Mouse (Mus musculus) limb, embryonic 11.5 days (tissue): ENCODE data around the gene Sphk1. TPM values are rescaled to one million over a fixed set of nuclear protein-coding genes. Genes with fewer than 3 reads are reported as not detected.

Experiments
- ATAC-seq: fragments of 200-750 bp; cut with Nextera tagmentation; 2 replicates; pipeline ENCODE4 v1.8.0; 2017; ENCODE audit warnings: low read depth; ENCODE audit not compliant: insufficient number of reproducible peaks, low FRiP score, low TSS enrichment
- DNase-seq: peaks from one replicate; pipeline ENCODE4 v3.0.0-alpha.2; 2015; ENCODE audit warnings: low spot score
- H3K27ac ChIP-seq: fragments of 300-500 bp; sonication (generic); replicated peaks from 2 replicates; pipeline ENCODE4 v1.5.1; 2014; ENCODE audit warnings: low read depth, mild to moderate bottlenecking, low read length
- H3K27me3 ChIP-seq: fragments of 300-500 bp; sonication (generic); 2 replicates; pipeline ENCODE4 v1.6.1; 2014; ENCODE audit warnings: mild to moderate bottlenecking, low read length, mixed read lengths; ENCODE audit not compliant: control insufficient read depth, insufficient read depth
- H3K36me3 ChIP-seq: fragments of 300-500 bp; sonication (generic); 2 replicates; pipeline ENCODE4 v1.6.1; 2014; ENCODE audit warnings: mild to moderate bottlenecking, low read length, moderate library complexity, mixed read lengths; ENCODE audit not compliant: control insufficient read depth, insufficient read depth
- H3K4me1 ChIP-seq: fragments of 300-500 bp; sonication (generic); 2 replicates; pipeline ENCODE4 v1.6.1; 2014; ENCODE audit warnings: low read length, mixed read lengths; ENCODE audit not compliant: control insufficient read depth, insufficient read depth
- H3K4me2 ChIP-seq: fragments of 300-500 bp; sonication (generic); 2 replicates; pipeline ENCODE4 v1.6.1; 2014; ENCODE audit warnings: low read depth, mild to moderate bottlenecking, moderate library complexity; ENCODE audit not compliant: severe bottlenecking
- H3K4me3 ChIP-seq: fragments of 300-500 bp; sonication (generic); 2 replicates; pipeline ENCODE4 v1.5.1; 2014; ENCODE audit warnings: low read depth, low read length
- H3K9ac ChIP-seq: fragments of 300-500 bp; sonication (generic); 2 replicates; pipeline ENCODE4 v1.6.1; 2014; ENCODE audit warnings: mild to moderate bottlenecking, low read length
- H3K9me3 ChIP-seq: fragments of 300-500 bp; sonication (generic); 2 replicates; pipeline ENCODE4 v1.6.1; 2016; ENCODE audit warnings: low read length; ENCODE audit not compliant: control insufficient read depth
- WGBS: fragments of 180-500 bp; shearing (Covaris S2); extraction: QIAGEN DNeasy Blood & Tissue Kit; methylation state at CpG from one replicate; pipeline ENCODE4 v1.1.7; 2014; 5-methylcytosine and 5-hydroxymethylcytosine counted together
- polyA plus RNA-seq: library from polyadenylated mRNA; unstranded; fragments of >200 nt; fragmentation: Nextera tagmentation; extraction: Ambion mirVana; gene quantifications from 2 replicates; pipeline ENCODE4 v1.2.1, GENCODE M21; 2014

Gene Sphk1
- polyA plus RNA-seq: 1.3 and 1.9 TPM in 2 replicates

GRCm38 (mm10) chr11:116530187-116531147 lies at the start of gene Sphk1:
Gene Sphk1, plus strand, starts transcription at chr11:116530925.
- H3K36me3 ChIP-seq: no peaks in the 10 kb centered on the region
- H3K4me1 ChIP-seq: peaks cover 28% of the 10 kb centered on the region
- 0 out of 2 replicates have a peak within 1 kb of the TSS, but pooled peaks have one; percentile 17 for H3K9ac ChIP-seq
- H3K4me2 ChIP-seq: peak within 1 kb of the TSS; percentile 75
- H3K27me3 ChIP-seq: peaks cover 49% of the 10 kb centered on the region
- H3K9me3 ChIP-seq: no peaks in the 10 kb centered on the region
- H3K27ac ChIP-seq: no peak within 1 kb of the TSS
- DNase-seq (peak; percentile 56), ATAC-seq (no peak)
- 37% methylated on average over 11 of the region's 11 CpGs for WGBS
- peak within 1 kb of the TSS; percentile 41 for H3K4me3 ChIP-seq

GRCm38 (mm10) chr11:116480975-116481374 lies 49.8 kb upstream of the Sphk1 start:
- Histone ChIP-seq H3K4me1 (no peaks in the 10 kb centered on the region), H3K4me2 (no peak overlapping the region), H3K27me3 (no peaks in the 10 kb centered on the region), H3K9ac (no peak overlapping the region), H3K36me3 (peaks cover 46% of the 10 kb centered on the region), H3K9me3 (no peaks in the 10 kb centered on the region), H3K4me3 (no peak overlapping the region), H3K27ac (no peak overlapping the region)
- WGBS: 97% methylated on average over 8 of the region's 8 CpGs
- DNase-seq (no peak), ATAC-seq (no peak)

GRCm38 (mm10) chr11:116481776-116482175 lies 48.9 kb upstream of the Sphk1 start:
- no peaks in the 10 kb centered on the region for H3K9me3 ChIP-seq
- no peak for DNase-seq
- ATAC-seq: no peak
- H3K4me1 ChIP-seq: no peaks in the 10 kb centered on the region
- no peaks in the 10 kb centered on the region for H3K27me3 ChIP-seq
- H3K9ac ChIP-seq: no peak overlapping the region
- H3K4me3 ChIP-seq: no peak overlapping the region
- H3K36me3 ChIP-seq: peaks cover 43% of the 10 kb centered on the region
- 89% methylated on average over 7 of the region's 7 CpGs for WGBS
- H3K27ac ChIP-seq: no peak overlapping the region
- no peak overlapping the region for H3K4me2 ChIP-seq

- Histone ChIP-seq H3K27ac (no peak overlapping the region), H3K4me1 (no peaks in the 10 kb centered on the region), H3K27me3 (no peaks in the 10 kb centered on the region), H3K9ac (no peak overlapping the region), H3K4me2 (no peak overlapping the region), H3K9me3 (no peaks in the 10 kb centered on the region), H3K4me3 (no peak overlapping the region), H3K36me3 (peaks cover 34% of the 10 kb centered on the region)
- DNase-seq (no peak), ATAC-seq (no peak)
- WGBS: 91% methylated on average over 8 of the region's 8 CpGs
Observed at GRCm38 (mm10) chr11:116484261-116484660, 46.5 kb upstream of the Sphk1 start.

GRCm38 (mm10) chr11:116488207-116488606 lies 42.5 kb upstream of the Sphk1 start:
- Histone ChIP-seq H3K27me3 (no peaks in the 10 kb centered on the region), H3K4me3 (no peak overlapping the region), H3K4me1 (no peaks in the 10 kb centered on the region), H3K4me2 (no peak overlapping the region), H3K9ac (no peak overlapping the region), H3K36me3 (peaks cover 14% of the 10 kb centered on the region; the same call in 1 of the 2 replicates), H3K9me3 (no peaks in the 10 kb centered on the region), H3K27ac (no peak overlapping the region)
- DNase-seq (no peak), ATAC-seq (no peak)

GRCm38 (mm10) chr11:116488693-116489375 lies 41.9 kb upstream of the Sphk1 start:
- no peak overlapping the region for H3K27ac ChIP-seq

GRCm38 (mm10) chr11:116489771-116490231 lies 40.9 kb upstream of the Sphk1 start:
- under 1% methylated on average over 38 of the region's 39 CpGs for WGBS
- peak overlapping the region; percentile 61 for H3K27ac ChIP-seq
- H3K36me3 ChIP-seq: peaks cover 9% of the 10 kb centered on the region; the same call in 1 of the 2 replicates
- ATAC-seq: peak; percentile 41
- H3K4me2 ChIP-seq: peak overlapping the region; percentile 74
- no peaks in the 10 kb centered on the region for H3K4me1 ChIP-seq
- no peaks in the 10 kb centered on the region for H3K27me3 ChIP-seq
- DNase-seq: peak; percentile 69
- H3K4me3 ChIP-seq: peak overlapping the region; percentile 100
- H3K9ac ChIP-seq: peak overlapping the region; percentile 96
- H3K9me3 ChIP-seq: no peaks in the 10 kb centered on the region

More at GRCm38 (mm10) chr11:116488693-116489375, 41.9 kb upstream of the Sphk1 start:
- 77% methylated on average over 14 of the region's 14 CpGs for WGBS
- Histone ChIP-seq H3K4me1 (no peaks in the 10 kb centered on the region), H3K4me3 (peak overlapping the region; percentile 100), H3K9ac (peak overlapping the region; percentile 96), H3K9me3 (no peaks in the 10 kb centered on the region), H3K4me2 (peak overlapping the region; percentile 74), H3K27me3 (no peaks in the 10 kb centered on the region), H3K36me3 (peaks cover 10% of the 10 kb centered on the region; the same call in 1 of the 2 replicates)
- no peak for ATAC-seq
- no peak for DNase-seq
